Mouse (Mus musculus) testis, adult 2 months (tissue): Measurements from ENCODE around the gene Mrfap1.

ENCODE experiments used
- CTCF ChIP-seq: fragments of 200-500 bp; IDR thresholded peaks from 2 replicates; pipeline ENCODE4 v1.5.1; 2012; ENCODE audit warnings: low read depth, mild to moderate bottlenecking, inconsistent platforms, low read length, moderate library complexity; ENCODE audit not compliant: control insufficient read depth, insufficient read depth, insufficient replicate concordance
- POLR2A ChIP-seq: fragments of 200-500 bp; IDR thresholded peaks from 2 replicates; pipeline ENCODE4 v1.6.1; 2012; ENCODE audit warnings: low read depth, mild to moderate bottlenecking, inconsistent platforms, low read length, moderate library complexity; ENCODE audit not compliant: control insufficient read depth

DNA sequence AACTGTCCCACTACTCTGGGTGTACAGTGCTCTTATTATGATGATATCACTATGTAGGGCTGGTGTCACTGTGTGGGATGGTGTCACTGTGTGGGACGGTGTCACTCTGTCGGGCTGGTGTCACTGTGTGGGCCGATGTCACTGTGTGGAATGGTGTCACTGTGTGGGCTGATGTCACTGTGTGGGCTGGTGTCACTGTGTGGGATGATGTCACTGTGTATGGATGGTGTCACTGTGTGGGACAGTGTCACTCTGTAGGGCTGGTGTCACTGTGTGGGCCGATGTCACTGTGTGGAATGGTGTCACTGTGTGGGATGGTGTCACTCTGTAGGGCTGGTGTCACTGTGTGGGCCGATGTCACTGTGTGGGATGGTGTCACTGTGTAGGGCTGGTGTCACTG lies 10.5 kb downstream of the Mrfap1 start:
- TF ChIP-seq POLR2A (no peak), CTCF (no peak)
